Comparison of ENCODE assay signal across 11 mouse cellular contexts in genomic region chr5:24427285-24427633, GRCm38 (mm10). TPM values are rescaled to one million over a fixed set of nuclear protein-coding genes. Genes with fewer than 3 reads are reported as not detected.
DNase-seq lines count a peak whose midpoint lies in the region; ATAC-seq lines count a peak whose summit lies in the region.
"Had no signal": no experiment of that assay in that cellular context is flagged by ENCODE, and none has a peak within 500 bp of the region (broad histone marks: within the 10 kb centered on the region; RNA-seq: fewer than 3 reads in every experiment).

No protein-coding gene starts in this region.

- H3K4me1 ChIP-seq in embryonic facial prominence, embryonic 11.5 days (ENCODE audit: control insufficient read depth, insufficient read depth, low read length), result peaks cover 19% of the 10 kb centered on the region
- H3K4me1 ChIP-seq in forebrain, embryonic 14.5 days (ENCODE audit: control insufficient read depth, insufficient read depth, low read length), result peaks cover 40% of the 10 kb centered on the region
- H3K4me1 ChIP-seq in liver, embryonic 16.5 days (ENCODE audit: control insufficient read depth, low read depth, low read length), result peaks cover 37% of the 10 kb centered on the region

- peak overlapping the region; percentile 32; the same call in 1 of the 2 replicates for H3K9ac ChIP-seq in embryonic facial prominence, embryonic 11.5 days (replicated peaks; ENCODE audit: low read length)
- no peak overlapping the region for H3K9ac ChIP-seq in forebrain, embryonic 14.5 days (ENCODE audit: low read length)
- no peak overlapping the region for H3K9ac ChIP-seq in liver, embryonic 16.5 days (ENCODE audit: low read depth, low read length)

- peak overlapping the region; percentile 29 for H3K4me2 ChIP-seq in embryonic facial prominence, embryonic 11.5 days (ENCODE audit: low read depth, low read length)
- peak overlapping the region; percentile 69; the same call in 1 of the 2 replicates for H3K4me2 ChIP-seq in forebrain, embryonic 14.5 days (ENCODE audit: low read length)
- H3K4me2 ChIP-seq in liver, embryonic 16.5 days (ENCODE audit: low read depth, low read length), result peak overlapping the region; percentile 7; the same call in 1 of the 2 replicates

- no peak overlapping the region for H3K27ac ChIP-seq in embryonic facial prominence, embryonic 11.5 days (replicated peaks; ENCODE audit: low read depth, low read length)
- no peak overlapping the region for H3K27ac ChIP-seq in forebrain, embryonic 14.5 days (ENCODE audit: low read depth, low read length)
- H3K27ac ChIP-seq in liver, embryonic 16.5 days (ENCODE audit: low read length), result no peak overlapping the region

- H3K9me3 ChIP-seq in embryonic facial prominence, embryonic 11.5 days (replicated peaks; ENCODE audit: control insufficient read depth, low read length), result no peaks in the 10 kb centered on the region
- no peaks in the 10 kb centered on the region for H3K9me3 ChIP-seq in forebrain, embryonic 14.5 days (replicated peaks; ENCODE audit: control insufficient read depth, low read length)
- H3K9me3 ChIP-seq in liver, embryonic 16.5 days (replicated peaks; ENCODE audit: control insufficient read depth, low read length), result no peaks in the 10 kb centered on the region
- H3K9me3 ChIP-seq: G1E had no signal

- peaks cover 8% of the 10 kb centered on the region for H3K36me3 ChIP-seq in embryonic facial prominence, embryonic 11.5 days (replicated peaks; ENCODE audit: control insufficient read depth, insufficient read depth, low read depth, low read length)
- peaks cover 22% of the 10 kb centered on the region for H3K36me3 ChIP-seq in forebrain, embryonic 14.5 days (ENCODE audit: control insufficient read depth, insufficient read depth, low read length)
- H3K36me3 ChIP-seq in liver, embryonic 16.5 days (ENCODE audit: control insufficient read depth, insufficient read depth), result peaks cover 6% of the 10 kb centered on the region; the same call in 1 of the 2 replicates

- H3K27me3 ChIP-seq in embryonic facial prominence, embryonic 11.5 days (ENCODE audit: control insufficient read depth, insufficient read depth, low read length), result no peaks in the 10 kb centered on the region
- H3K27me3 ChIP-seq in forebrain, embryonic 14.5 days (replicated peaks; ENCODE audit: control insufficient read depth, insufficient read depth, low read length), result peaks cover 3% of the 10 kb centered on the region; the same call in 1 of the 2 replicates
- H3K27me3 ChIP-seq in liver, embryonic 16.5 days (ENCODE audit: control insufficient read depth, insufficient read depth, low read depth, low read length), result no peaks in the 10 kb centered on the region

- ATAC-seq in embryonic facial prominence, embryonic 11.5 days (replicated peaks; ENCODE audit: insufficient number of reproducible peaks, low FRiP score, low TSS enrichment, low read depth), result no peak
- no peak for ATAC-seq in forebrain, embryonic 14.5 days
- ATAC-seq in liver, embryonic 16.5 days (ENCODE audit: low read depth), result no peak

- DNase-seq in kidney, adult 11 months, result peak; percentile 40
- DNase-seq in kidney, adult 18-20 months, result no peak
- no peak for DNase-seq in embryonic facial prominence, embryonic 11.5 days (ENCODE audit: low spot score)
- DNase-seq in forebrain, embryonic 14.5 days (ENCODE audit: low spot score), result no peak
- no peak for DNase-seq in right cerebral cortex, postnatal 14 days
- DNase-seq in layer of hippocampus, adult 18-20 months (ENCODE audit: low spot score in 2 of 2), result no peak
- DNase-seq: adrenal gland, postnatal 25 days; gastrocnemius, postnatal 10 days; thymus, adult 2 months had no signal

- 9% methylated on average over 12 of the region's 12 CpGs for WGBS in embryonic facial prominence, embryonic 11.5 days
- WGBS in forebrain, embryonic 14.5 days, result 9% methylated on average over 12 of the region's 12 CpGs
- 36% methylated on average over 12 of the region's 12 CpGs for WGBS in liver, embryonic 16.5 days (ENCODE audit: insufficient replicate concordance)

- H3K4me3 ChIP-seq in embryonic facial prominence, embryonic 11.5 days (ENCODE audit: low read depth, low read length), result no peak overlapping the region
- no peak overlapping the region for H3K4me3 ChIP-seq in forebrain, embryonic 14.5 days (ENCODE audit: low read depth, low read length)
- H3K4me3 ChIP-seq in liver, embryonic 16.5 days (ENCODE audit: low read depth, low read length), result no peak overlapping the region

RNA-seq across cellular contexts. Expression of gene Slc4a2, which starts 3.6 kb away (rescaled TPM):
- polyA plus RNA-seq in embryonic facial prominence, embryonic 11.5 days (2014; fragmentation: Nextera tagmentation; extraction: Ambion mirVana), result 16.5 and 20.6 TPM in 2 replicates
- 11.5 and 14.6 TPM in 2 replicates for polyA plus RNA-seq in forebrain, embryonic 14.5 days (2014; fragmentation: Nextera tagmentation; extraction: Ambion mirVana)
- polyA plus RNA-seq in liver, embryonic 16.5 days (2015; fragmentation: Nextera tagmentation; extraction: Ambion mirVana), result 9.5 and 12.6 TPM in 2 replicates
- total RNA-seq in layer of hippocampus, adult 18-20 months (2021), result 10 to 100 TPM; 30.1 to 30.8 TPM

RNA-seq across cellular contexts. Expression of gene Cdk5, which starts 3.9 kb away (rescaled TPM):
- polyA plus RNA-seq in embryonic facial prominence, embryonic 11.5 days (2014; fragmentation: Nextera tagmentation; extraction: Ambion mirVana), result 49.9 and 50.8 TPM in 2 replicates
- 106 and 113 TPM in 2 replicates for polyA plus RNA-seq in forebrain, embryonic 14.5 days (2014; fragmentation: Nextera tagmentation; extraction: Ambion mirVana)
- 8.8 and 10.9 TPM in 2 replicates for polyA plus RNA-seq in liver, embryonic 16.5 days (2015; fragmentation: Nextera tagmentation; extraction: Ambion mirVana)
- total RNA-seq in layer of hippocampus, adult 18-20 months (2021), result 100 to 1,000 TPM; 126 to 133 TPM

RNA-seq across cellular contexts. Expression of gene Asic3, which starts 14.1 kb away (rescaled TPM):
- 0.42 and 0.45 TPM in 2 replicates for polyA plus RNA-seq in embryonic facial prominence, embryonic 11.5 days (2014; fragmentation: Nextera tagmentation; extraction: Ambion mirVana)
- polyA plus RNA-seq in forebrain, embryonic 14.5 days (2014; fragmentation: Nextera tagmentation; extraction: Ambion mirVana), result not detected in 2 replicates
- polyA plus RNA-seq in liver, embryonic 16.5 days (2015; fragmentation: Nextera tagmentation; extraction: Ambion mirVana), result not detected in 2 replicates
- under 1 TPM; 0.27 to 0.53 TPM for total RNA-seq in layer of hippocampus, adult 18-20 months (2021)
- polyA plus RNA-seq: G1E had no signal

RNA-seq across cellular contexts. Expression of gene Fastk, which starts 17.8 kb away (rescaled TPM):
- 77.8 and 88.2 TPM in 2 replicates for polyA plus RNA-seq in embryonic facial prominence, embryonic 11.5 days (2014; fragmentation: Nextera tagmentation; extraction: Ambion mirVana)
- 89.3 and 94.3 TPM in 2 replicates for polyA plus RNA-seq in forebrain, embryonic 14.5 days (2014; fragmentation: Nextera tagmentation; extraction: Ambion mirVana)
- 44.9 and 53.4 TPM in 2 replicates for polyA plus RNA-seq in liver, embryonic 16.5 days (2015; fragmentation: Nextera tagmentation; extraction: Ambion mirVana)
- total RNA-seq in layer of hippocampus, adult 18-20 months (2021), result 100 to 1,000 TPM; 109 to 115 TPM

RNA-seq across cellular contexts. Expression of gene Tmub1, which starts 20.4 kb away (rescaled TPM):
- polyA plus RNA-seq in embryonic facial prominence, embryonic 11.5 days (2014; fragmentation: Nextera tagmentation; extraction: Ambion mirVana), result 20.2 and 24.7 TPM in 2 replicates
- polyA plus RNA-seq in forebrain, embryonic 14.5 days (2014; fragmentation: Nextera tagmentation; extraction: Ambion mirVana), result 45.5 and 47.5 TPM in 2 replicates
- 5.5 and 6.1 TPM in 2 replicates for polyA plus RNA-seq in liver, embryonic 16.5 days (2015; fragmentation: Nextera tagmentation; extraction: Ambion mirVana)
- 10 to 100 TPM; 21.8 to 23.7 TPM for total RNA-seq in layer of hippocampus, adult 18-20 months (2021)

Comparison
In these comparisons a context has a peak if more than half of its experiments do, and no peak if none do; other contexts are left out.
1. H3K4me2 ChIP-seq: peak in every context shown above with its lines; median percentile 69 in forebrain, embryonic 14.5 days; 29 in embryonic facial prominence, embryonic 11.5 days; 7 in liver, embryonic 16.5 days.